Mouse (Mus musculus) hindlimb bud, embryonic 11.5 days (tissue): Measurements from ENCODE around the gene Cox8b.

Experiments
- DNase-seq: peaks from one replicate; pipeline ENCODE4 v3.0.0-alpha.2; 2012; ENCODE audit warnings: low read depth, low spot score; ENCODE audit errors: extremely low spot score

Gene Cox8b

DNA sequence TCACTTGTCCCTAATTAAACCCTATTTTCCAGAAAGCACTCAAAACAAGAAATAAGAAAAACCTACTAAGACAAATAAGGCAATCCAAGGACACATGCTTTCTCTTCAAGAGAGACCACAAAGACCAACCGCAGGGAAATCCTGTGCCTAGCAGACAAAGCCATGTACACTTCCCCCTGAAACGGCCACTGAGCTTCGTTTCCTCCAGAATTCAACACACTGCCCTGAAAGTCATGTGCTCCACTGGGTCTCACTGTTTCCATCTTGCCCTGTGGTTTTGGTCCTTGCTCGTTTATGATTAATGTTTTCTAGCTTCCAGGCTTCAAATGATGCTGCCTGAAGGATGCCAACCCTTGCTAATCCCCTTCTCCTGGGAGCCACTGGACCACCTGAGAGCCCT lies 26.0 kb downstream of the Cox8b start:
- DNase-seq, result no peak

DNA sequence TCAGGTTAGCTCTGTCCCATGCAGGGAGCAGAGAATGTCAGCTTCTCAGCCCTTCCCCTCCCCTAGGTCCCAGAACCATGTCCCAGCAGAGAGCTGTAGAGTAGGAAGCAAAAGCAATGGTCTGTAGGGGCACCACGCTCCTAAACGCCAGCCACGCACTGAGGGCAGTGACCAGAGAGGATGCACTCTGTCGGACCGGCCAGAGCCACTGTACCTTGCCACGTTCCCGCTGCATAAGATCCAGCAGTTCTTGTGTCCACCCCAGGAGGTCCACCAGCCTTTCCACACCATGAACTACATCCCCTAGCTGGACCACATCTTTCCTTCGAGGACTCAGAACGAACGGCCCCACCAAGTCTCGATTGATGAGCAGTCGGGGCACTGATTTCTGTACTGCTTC lies 35.5 kb downstream of the Cox8b start:
- no peak for DNase-seq

DNA sequence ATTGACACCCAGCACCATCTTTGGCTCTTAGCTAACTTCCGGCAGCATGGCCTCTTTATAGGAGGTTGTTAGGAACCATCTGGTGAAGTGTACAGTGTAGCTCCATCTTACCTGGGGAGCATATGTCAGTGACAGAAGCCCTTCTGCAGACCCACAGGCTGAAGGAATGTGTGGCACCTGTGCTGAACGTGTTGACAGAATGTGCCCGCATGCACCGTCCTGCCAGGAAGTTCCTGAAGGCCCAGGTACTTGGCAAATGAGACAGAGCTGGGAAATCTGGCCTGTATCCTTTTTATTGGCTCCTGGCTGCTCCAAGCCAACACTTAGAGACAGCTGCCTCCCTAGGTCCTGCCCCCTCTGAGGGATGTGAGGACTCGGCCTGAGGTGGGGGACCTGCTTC lies 39.5 kb downstream of the Cox8b start:
- DNase-seq, result no peak

GRCm38 (mm10) chr7:140859997-140860396 lies 40.2 kb downstream of the Cox8b start:
- DNase-seq, result no peak

GRCm38 (mm10) chr7:140858746-140859145 lies 41.5 kb downstream of the Cox8b start:
- DNase-seq, result no peak

DNA sequence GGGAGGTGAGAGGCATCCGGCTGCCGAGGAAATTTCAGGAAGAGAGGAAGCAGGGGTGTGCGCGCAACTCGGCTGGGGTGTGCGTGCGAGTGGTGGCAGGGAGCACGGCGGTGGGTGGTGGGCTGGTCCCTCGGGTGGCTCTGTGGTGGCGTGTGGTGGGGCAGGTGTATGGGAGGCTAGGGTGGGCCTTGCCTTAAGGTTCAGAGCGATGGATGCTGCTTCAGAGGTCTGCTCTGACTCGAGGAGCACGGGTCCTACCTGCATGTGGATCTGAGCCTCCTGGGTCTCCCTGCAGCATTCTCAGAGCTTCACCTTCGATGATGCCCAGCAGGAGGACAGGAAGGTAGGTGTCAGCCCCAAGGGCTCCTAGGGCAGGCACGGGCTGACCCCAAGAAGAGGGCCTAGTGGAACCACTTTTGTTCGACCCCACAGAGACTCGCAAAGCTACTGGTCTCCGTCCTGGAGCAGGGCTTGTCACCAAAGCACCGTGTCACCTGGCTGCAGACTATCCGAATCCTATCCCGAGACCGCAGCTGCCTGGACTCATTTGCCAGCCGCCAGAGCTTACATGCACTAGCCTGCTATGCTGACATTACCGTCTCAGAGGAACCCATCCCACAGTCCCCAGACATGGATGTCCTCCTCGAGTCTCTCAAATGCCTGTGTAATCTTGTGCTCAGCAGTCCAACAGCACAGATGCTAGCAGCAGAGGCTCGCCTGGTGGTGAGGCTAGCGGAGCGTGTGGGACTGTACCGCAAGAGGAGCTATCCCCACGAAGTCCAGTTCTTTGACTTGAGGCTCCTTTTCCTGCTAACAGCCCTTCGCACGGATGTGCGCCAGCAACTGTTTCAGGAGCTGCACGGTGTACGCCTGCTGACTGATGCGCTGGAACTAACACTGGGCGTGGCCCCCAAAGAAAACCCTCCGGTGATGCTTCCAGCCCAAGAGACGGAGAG lies 42.4 kb downstream of the Cox8b start, which contains the start of gene Bet1l:
Gene Bet1l (minus strand): TSS at position 28 of the 956 bp plus-strand sequence.
- no peak for DNase-seq

DNA sequence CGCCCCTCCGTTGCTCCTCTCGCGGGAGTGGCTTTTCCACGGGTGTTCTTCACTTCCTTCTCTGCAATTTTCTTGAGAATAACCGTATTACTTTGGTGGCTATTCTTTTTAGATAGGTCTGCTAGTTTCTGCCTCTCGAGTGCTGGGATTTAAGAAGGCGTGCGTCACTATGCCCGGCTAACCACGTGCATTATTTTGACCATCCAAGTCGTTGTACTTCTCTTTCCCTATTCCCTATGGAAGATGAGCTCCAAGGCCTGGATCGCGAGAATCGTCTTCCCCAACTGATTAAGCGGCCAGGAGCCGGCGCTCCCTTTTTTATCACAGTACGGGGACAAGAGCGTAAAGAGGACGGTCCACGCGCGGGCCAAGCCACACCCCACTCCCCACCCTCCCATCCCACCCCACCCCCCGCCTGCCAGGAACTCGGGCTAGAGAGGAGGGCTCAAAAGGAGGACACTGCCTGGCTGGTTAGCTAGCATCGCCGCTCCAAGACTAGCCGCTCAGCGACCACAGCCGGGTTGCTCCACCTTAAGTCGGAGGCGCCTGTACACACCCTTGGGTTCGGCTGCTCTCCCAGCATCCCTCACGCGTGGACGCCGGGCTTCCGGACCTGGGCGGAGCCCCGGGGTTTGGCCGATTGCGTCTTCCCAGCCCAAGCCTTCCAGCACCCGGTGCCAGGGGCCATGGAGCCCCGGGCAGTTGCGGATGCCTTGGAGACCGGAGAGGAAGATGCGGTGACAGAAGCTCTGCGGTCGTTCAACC lies 43.3 kb downstream of the Cox8b start, which contains the start of gene Ric8a:
Gene Ric8a (plus strand): TSS at position 173 of the 765 bp plus-strand sequence.
- DNase-seq, result peak; percentile 12

DNA sequence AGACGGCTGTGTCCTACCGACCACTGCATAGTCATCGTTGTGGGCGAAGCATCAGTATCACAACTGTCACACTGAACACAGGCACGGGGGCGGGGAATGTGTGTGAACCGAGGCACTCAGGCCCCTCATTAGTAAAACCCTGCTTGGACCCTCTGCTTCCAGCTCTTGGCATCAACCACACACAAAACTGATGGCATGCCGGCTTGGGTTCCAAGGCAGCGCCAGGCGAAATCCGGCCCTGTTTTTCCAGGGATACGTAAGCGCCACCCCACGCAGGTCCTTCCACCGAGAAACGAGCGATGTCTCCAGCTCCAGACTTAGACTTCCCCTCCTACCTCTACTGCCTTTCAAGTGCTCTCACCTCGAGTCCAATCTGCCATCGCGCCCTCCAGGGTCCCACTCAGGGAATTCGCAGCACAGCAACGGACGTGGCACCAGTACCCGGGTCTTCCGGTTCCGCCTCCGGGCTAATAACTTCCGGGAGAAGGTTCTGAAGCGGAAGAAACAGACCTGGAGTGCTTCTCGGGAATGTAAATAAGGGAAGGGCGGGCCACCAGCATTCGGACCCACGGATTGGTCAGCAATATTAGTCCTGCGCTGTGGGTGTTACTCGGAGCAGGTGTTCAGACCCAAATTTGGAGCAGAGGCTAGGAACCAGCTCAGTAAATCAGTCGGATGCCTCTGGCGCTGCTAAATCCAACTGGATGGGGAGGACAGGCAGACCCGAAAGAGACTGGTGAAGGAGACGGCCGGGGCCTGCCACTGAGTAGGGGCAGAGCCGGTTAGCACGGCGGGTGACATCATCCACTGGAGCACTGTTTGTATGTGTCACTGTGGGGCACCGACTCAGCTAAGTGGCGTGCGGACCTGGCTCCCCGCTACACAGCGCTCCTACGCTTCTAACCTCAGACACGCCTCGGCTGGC lies 44.1 kb downstream of the Cox8b start, which contains the start of gene Gm45785:
Gene Gm45785 (minus strand): TSS at position 472 of the 925 bp plus-strand sequence.
- peak; percentile 86 for DNase-seq

DNA sequence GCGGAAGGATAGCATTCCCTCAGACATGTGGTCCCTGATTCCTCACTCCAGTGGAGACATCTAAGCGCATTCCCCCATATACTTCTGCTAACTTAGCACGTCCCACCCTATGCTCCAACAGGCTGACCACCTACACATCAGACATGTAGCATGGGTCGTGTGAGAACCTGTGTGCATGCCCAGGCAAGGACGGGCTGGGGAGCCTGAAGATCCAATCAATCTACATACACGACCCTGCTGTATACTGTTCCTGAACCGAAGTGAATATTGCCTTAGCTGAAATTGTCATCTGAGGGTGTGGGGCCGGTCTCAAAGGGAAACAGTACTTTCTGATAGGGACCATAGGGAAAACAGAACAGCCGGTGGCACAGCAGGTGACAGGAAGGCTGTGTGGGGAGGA lies 45.1 kb downstream of the Cox8b start:
- no peak for DNase-seq

DNA sequence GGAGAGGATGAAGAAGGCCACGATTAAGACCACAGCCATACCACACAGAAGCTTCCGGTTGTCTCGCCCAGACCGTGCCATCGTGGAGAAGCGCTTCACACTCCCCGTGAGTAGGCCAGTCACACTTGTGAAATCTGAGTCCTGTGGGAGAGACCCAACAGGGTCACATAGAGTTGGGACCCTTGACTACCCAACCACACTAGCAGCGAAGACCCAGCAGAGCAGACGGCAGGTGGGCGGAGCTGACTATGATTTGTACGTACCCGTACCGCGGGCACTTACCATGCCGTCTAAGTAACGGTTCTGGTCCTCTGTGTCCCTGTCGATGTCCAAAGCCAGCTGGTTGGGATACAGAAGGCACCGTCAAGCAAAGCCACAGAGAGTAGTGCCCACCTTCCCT lies 45.8 kb downstream of the Cox8b start:
- no peak for DNase-seq

GRCm38 (mm10) chr7:140853386-140853785 lies 46.9 kb downstream of the Cox8b start:
- DNase-seq, result no peak

DNA sequence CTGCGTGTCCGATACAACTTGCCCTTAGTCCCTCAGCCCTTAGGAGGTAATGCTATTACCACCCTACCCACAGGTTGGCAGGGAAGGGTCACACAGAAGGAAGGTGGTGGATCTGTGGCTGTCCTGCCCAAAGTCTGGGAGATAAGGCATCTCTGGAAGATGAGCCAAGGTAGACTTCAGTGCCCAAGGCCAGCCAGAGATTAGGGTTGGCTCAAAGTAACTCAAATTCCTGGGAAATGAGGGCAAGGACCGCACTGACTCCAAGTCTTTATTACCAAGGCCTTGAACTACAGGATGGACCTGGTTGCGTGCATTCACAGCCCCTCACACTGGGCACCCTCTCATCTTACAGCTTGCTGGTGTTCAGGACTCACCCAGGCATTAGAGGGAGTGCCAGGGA lies 48.3 kb downstream of the Cox8b start:
- DNase-seq, result no peak
